In the genomic region with DNA sequence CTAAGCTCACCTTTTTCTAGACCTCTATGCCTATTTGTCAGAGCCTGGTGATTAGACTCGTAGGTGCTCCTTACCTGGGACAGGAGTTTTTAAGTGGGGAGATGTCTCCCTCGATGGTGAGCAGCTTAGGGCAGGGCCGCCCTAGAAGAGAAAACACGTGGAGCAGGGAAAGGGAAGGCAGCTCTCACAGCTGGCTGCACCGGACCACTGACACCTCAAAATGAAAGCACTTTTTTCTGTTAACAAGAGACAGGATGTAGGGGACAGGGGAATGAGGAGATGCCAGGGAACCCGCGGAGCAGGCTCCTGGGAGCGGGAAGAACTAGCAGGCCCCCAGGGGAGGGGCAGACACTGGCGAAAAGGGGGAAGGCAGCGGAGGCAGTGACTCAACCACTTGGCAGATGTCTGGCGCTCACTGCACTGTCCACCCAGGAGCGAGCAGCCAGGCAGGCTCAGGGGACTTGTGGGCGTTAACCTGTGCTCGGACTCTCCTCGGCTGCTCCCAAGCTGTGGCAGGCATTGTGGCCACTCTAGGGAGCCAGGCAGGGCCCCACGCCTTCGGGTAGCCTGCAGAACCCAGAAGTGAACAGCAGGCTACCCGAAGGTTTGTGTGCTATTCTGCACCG, we compare ENCODE assay signal across 9 mouse cellular contexts. TPM values are rescaled to one million over a fixed set of nuclear protein-coding genes. Genes with fewer than 3 reads are reported as not detected.
DNase-seq lines count a peak whose midpoint lies in the region; ATAC-seq and TF ChIP-seq lines count a peak whose summit lies in the region.
"Had no signal": no experiment of that assay in that cellular context is flagged by ENCODE, and none has a peak within 500 bp of the region (broad histone marks: within the 10 kb centered on the region; RNA-seq: fewer than 3 reads in every experiment).

No protein-coding gene starts in this region.

- no peaks in the 10 kb centered on the region for H3K9me3 ChIP-seq in CH12.LX (replicated peaks; ENCODE audit: low read length)
- no peaks in the 10 kb centered on the region for H3K9me3 ChIP-seq in heart, embryonic 16.5 days (replicated peaks; ENCODE audit: control insufficient read depth, low read length)
- no peaks in the 10 kb centered on the region for H3K9me3 ChIP-seq in liver, embryonic 16.5 days (replicated peaks; ENCODE audit: control insufficient read depth, low read length)
- H3K9me3 ChIP-seq in hindbrain, embryonic 11.5 days (ENCODE audit: control insufficient read depth, low read length), result no peaks in the 10 kb centered on the region
- H3K9me3 ChIP-seq in hindbrain, embryonic 12.5 days (replicated peaks), result no peaks in the 10 kb centered on the region

- no peak overlapping the region for H3K27ac ChIP-seq in CH12.LX (ENCODE audit: insufficient read depth, low read depth)
- no peak overlapping the region for H3K27ac ChIP-seq in heart, embryonic 16.5 days (ENCODE audit: low read length)
- no peak overlapping the region for H3K27ac ChIP-seq in liver, embryonic 16.5 days (ENCODE audit: low read length)
- no peak overlapping the region for H3K27ac ChIP-seq in hindbrain, embryonic 11.5 days (ENCODE audit: low read depth, low read length)
- no peak overlapping the region for H3K27ac ChIP-seq in hindbrain, embryonic 12.5 days

- no peak overlapping the region for H3K4me3 ChIP-seq in CH12.LX (replicated peaks in 1 of 3; ENCODE audit: low read depth in 2 of 3, low read length in 2 of 3, poor library complexity in 1 of 3)
- peak overlapping the region; percentile 36 for H3K4me3 ChIP-seq in heart, embryonic 16.5 days (ENCODE audit: low read length)
- no peak overlapping the region for H3K4me3 ChIP-seq in liver, embryonic 16.5 days (ENCODE audit: low read depth, low read length)
- no peak overlapping the region for H3K4me3 ChIP-seq in hindbrain, embryonic 11.5 days (ENCODE audit: low read depth, low read length)
- H3K4me3 ChIP-seq in hindbrain, embryonic 12.5 days, result no peak overlapping the region

- no peaks in the 10 kb centered on the region for H3K79me2 ChIP-seq in CH12.LX (replicated peaks; ENCODE audit: control insufficient read depth, extremely low read depth, insufficient read depth, poor library complexity, severe bottlenecking)

- no peak for TF ChIP-seq EP300 in CH12.LX (IDR thresholded peaks at IDR 0.05; ENCODE audit: low read length)

- H3K9ac ChIP-seq in CH12.LX (ENCODE audit: insufficient read depth, low read depth), result no peak overlapping the region
- H3K9ac ChIP-seq in heart, embryonic 16.5 days (ENCODE audit: low read length), result no peak overlapping the region
- H3K9ac ChIP-seq in liver, embryonic 16.5 days (ENCODE audit: low read depth, low read length), result no peak overlapping the region
- no peak overlapping the region for H3K9ac ChIP-seq in hindbrain, embryonic 11.5 days (ENCODE audit: low read depth, low read length)
- H3K9ac ChIP-seq in hindbrain, embryonic 12.5 days, result no peak overlapping the region

- no peaks in the 10 kb centered on the region for H3K27me3 ChIP-seq in CH12.LX (replicated peaks)
- no peaks in the 10 kb centered on the region for H3K27me3 ChIP-seq in heart, embryonic 16.5 days (ENCODE audit: control insufficient read depth, insufficient read depth, low read length)
- H3K27me3 ChIP-seq in liver, embryonic 16.5 days (ENCODE audit: control insufficient read depth, insufficient read depth, low read depth, low read length), result no peaks in the 10 kb centered on the region
- H3K27me3 ChIP-seq in hindbrain, embryonic 11.5 days (ENCODE audit: control insufficient read depth, insufficient read depth, low read length), result no peaks in the 10 kb centered on the region
- H3K27me3 ChIP-seq in hindbrain, embryonic 12.5 days, result no peaks in the 10 kb centered on the region

- H3K36me3 ChIP-seq in CH12.LX (replicated peaks in 1 of 2; ENCODE audit: control insufficient read depth in 1 of 2, insufficient read depth in 1 of 2, low read length in 1 of 2), result no peaks in the 10 kb centered on the region
- H3K36me3 ChIP-seq in heart, embryonic 16.5 days (ENCODE audit: control insufficient read depth, insufficient read depth), result no peaks in the 10 kb centered on the region
- H3K36me3 ChIP-seq in liver, embryonic 16.5 days (ENCODE audit: control insufficient read depth, insufficient read depth), result no peaks in the 10 kb centered on the region
- no peaks in the 10 kb centered on the region for H3K36me3 ChIP-seq in hindbrain, embryonic 11.5 days (ENCODE audit: control insufficient read depth, insufficient read depth, low read length)
- no peaks in the 10 kb centered on the region for H3K36me3 ChIP-seq in hindbrain, embryonic 12.5 days

- no peak for TF ChIP-seq POLR2A in CH12.LX (IDR thresholded peaks at IDR 0.05; ENCODE audit: low read depth, low read length)

- TF ChIP-seq CTCF in CH12.LX (conservative IDR thresholded peaks at IDR 0.05 in 1 of 2, IDR thresholded peaks at IDR 0.05 in 1 of 2; ENCODE audit: low read depth in 2 of 2, low read length in 2 of 2), result no peak

- peaks cover 0 to 7% of the 10 kb centered on the region in 2 experiments; a peak in 2 of 4 replicates for H3K4me1 ChIP-seq in CH12.LX (ENCODE audit: control insufficient read depth in 1 of 2, insufficient read depth in 2 of 2)
- H3K4me1 ChIP-seq in heart, embryonic 16.5 days (ENCODE audit: control insufficient read depth, insufficient read depth, low read length), result no peaks in the 10 kb centered on the region
- no peaks in the 10 kb centered on the region for H3K4me1 ChIP-seq in liver, embryonic 16.5 days (ENCODE audit: control insufficient read depth, low read depth, low read length)
- no peaks in the 10 kb centered on the region for H3K4me1 ChIP-seq in hindbrain, embryonic 11.5 days (replicated peaks; ENCODE audit: control insufficient read depth, insufficient read depth, low read length)
- H3K4me1 ChIP-seq in hindbrain, embryonic 12.5 days, result no peaks in the 10 kb centered on the region

- 42% methylated on average over 19 of the region's 19 CpGs for WGBS in heart, embryonic 16.5 days
- WGBS in liver, embryonic 16.5 days (ENCODE audit: insufficient replicate concordance), result 51% methylated on average over 19 of the region's 19 CpGs
- WGBS in hindbrain, embryonic 11.5 days, result 65% methylated on average over 15 of the region's 19 CpGs
- WGBS in hindbrain, embryonic 12.5 days, result 76% methylated on average over 19 of the region's 19 CpGs

- TF ChIP-seq RAD21 in CH12.LX (IDR thresholded peaks at IDR 0.05; ENCODE audit: low read depth, low read length), result no peak

- no peak for DNase-seq in CH12.LX (ENCODE audit: extremely low read depth)
- peak; percentile 8 for DNase-seq in adipocyte (ENCODE audit: low spot score)
- no peak for DNase-seq in layer of hippocampus, adult 9-10 months (ENCODE audit: low spot score)
- no peak for DNase-seq in hindbrain, embryonic 11.5 days (ENCODE audit: low spot score)

- no peak for ATAC-seq in heart, embryonic 16.5 days (replicated peaks; ENCODE audit: extremely low read depth, insufficient read depth, low FRiP score)
- ATAC-seq in liver, embryonic 16.5 days (ENCODE audit: low read depth), result no peak
- no peak for ATAC-seq in hindbrain, embryonic 11.5 days (ENCODE audit: low FRiP score)
- no peak for ATAC-seq in hindbrain, embryonic 12.5 days (ENCODE audit: low FRiP score)

- dilution Hi-C loops in CH12.LX (cut with MboI; ENCODE audit: extremely low pct_ligation_motif_present, extremely low pct_unique_long_range_greater_than_20kb, low sequenced_read_pairs), result no loop called here

- peak overlapping the region; percentile 35 for H3K4me2 ChIP-seq in CH12.LX (ENCODE audit: insufficient read depth, low read depth, poor library complexity, severe bottlenecking)
- H3K4me2 ChIP-seq in heart, embryonic 16.5 days (ENCODE audit: low read depth, low read length), result peak overlapping the region; percentile 51
- 0 out of 2 replicates have a peak overlapping the region, but pooled peaks have one; percentile 6 for H3K4me2 ChIP-seq in liver, embryonic 16.5 days (ENCODE audit: low read depth, low read length)
- H3K4me2 ChIP-seq in hindbrain, embryonic 11.5 days (replicated peaks; ENCODE audit: low read depth, low read length), result no peak overlapping the region
- no peak overlapping the region for H3K4me2 ChIP-seq in hindbrain, embryonic 12.5 days (replicated peaks)

- in situ Hi-C loops in CH12.LX (cut with MboI; ENCODE audit: low pct_ligation_motif_present, low pct_unique_long_range_greater_than_20kb, low sequenced_read_pairs), result no loop called here

TF ChIP-seq in CH12.LX, 34 proteins besides CTCF, POLR2A, EP300 and RAD21 (continues in another document):
- TF ChIP-seq TCF12 (IDR thresholded peaks at IDR 0.05; ENCODE audit: low read depth, low read length), result no peak
- TF ChIP-seq ETS1 (conservative IDR thresholded peaks at IDR 0.05; ENCODE audit: low read depth, low read length), result no peak
- TF ChIP-seq USF2 (conservative IDR thresholded peaks at IDR 0.05; ENCODE audit: low read depth, low read length), result no peak
- no peak for TF ChIP-seq NRF1 (IDR thresholded peaks at IDR 0.05; ENCODE audit: low read depth, low read length)
- TF ChIP-seq MXI1 (IDR thresholded peaks at IDR 0.05; ENCODE audit: low read depth, low read length), result 0 out of 2 replicates have a peak, but pooled peaks have one; percentile 35
- TF ChIP-seq E2F4 (IDR thresholded peaks at IDR 0.05; ENCODE audit: insufficient replicate concordance, low read depth, low read length), result no peak
- TF ChIP-seq BHLHE40 (IDR thresholded peaks at IDR 0.05; ENCODE audit: low read depth, low read length), result no peak
- no peak for TF ChIP-seq USF1 (IDR thresholded peaks at IDR 0.05; ENCODE audit: low read depth, low read length)
- peak; percentile 41; the same call in 1 of the 2 replicates for TF ChIP-seq MAX (IDR thresholded peaks at IDR 0.05; ENCODE audit: low read length)
- TF ChIP-seq HCFC1 (IDR thresholded peaks at IDR 0.05; ENCODE audit: low read depth, low read length), result no peak
- no peak for TF ChIP-seq JUND (conservative IDR thresholded peaks at IDR 0.05; ENCODE audit: low read depth, low read length)
- TF ChIP-seq MYC (IDR thresholded peaks at IDR 0.05; ENCODE audit: low read depth, low read length), result no peak
- TF ChIP-seq ZKSCAN1 (IDR thresholded peaks at IDR 0.05; ENCODE audit: borderline replicate concordance, low read depth, low read length), result no peak
- no peak for TF ChIP-seq MAFK (IDR thresholded peaks at IDR 0.05; ENCODE audit: insufficient replicate concordance, low read length)
- TF ChIP-seq PAX5 (IDR thresholded peaks at IDR 0.05; ENCODE audit: low read length), result no peak
- TF ChIP-seq SIN3A (IDR thresholded peaks at IDR 0.05; ENCODE audit: low read length), result no peak
- TF ChIP-seq IRF4 (IDR thresholded peaks at IDR 0.05; ENCODE audit: low read depth, low read length), result peak; percentile 57
- no peak for TF ChIP-seq ELF1 (IDR thresholded peaks at IDR 0.05; ENCODE audit: low read depth, low read length)

RNA-seq across cellular contexts. Expression of a gene that starts 58.8 kb away (rescaled TPM):
- total RNA-seq in CH12.LX (2012; rRNA removed) (6.9 and 9.6 TPM in 2 replicates), CH12.LX (2014; rRNA removed) (19.3 and 20.7 TPM in 2 replicates)
- polyA plus RNA-seq in CH12.LX (2012; ENCODE audit: insufficient read length, low read depth), result 13.7 and 18.5 TPM in 2 replicates
- polyA plus RNA-seq in heart, embryonic 16.5 days (2015; fragmentation: Nextera tagmentation; extraction: Ambion mirVana), result not detected in 2 replicates
- polyA plus RNA-seq in liver, embryonic 16.5 days (2015; fragmentation: Nextera tagmentation; extraction: Ambion mirVana), result not detected in 2 replicates
- not detected in 2 replicates for polyA plus RNA-seq in hindbrain, embryonic 11.5 days (2014; fragmentation: Nextera tagmentation; extraction: Ambion mirVana)
- not detected in 2 replicates for polyA plus RNA-seq in hindbrain, embryonic 12.5 days (2016; fragmentation: Nextera tagmentation; extraction: Ambion mirVana)
- total RNA-seq: gastrocnemius, postnatal 4 days had no signal
- polyA plus RNA-seq: brain, embryonic 14.5 days had no signal

Comparison
In these comparisons a context has a peak if more than half of its experiments do, and no peak if none do; other contexts are left out.
1. H3K4me2 ChIP-seq: peak in CH12.LX (single experiment), heart, embryonic 16.5 days (single experiment) and liver, embryonic 16.5 days (single experiment); none in hindbrain, embryonic 11.5 days (single experiment) and hindbrain, embryonic 12.5 days (single experiment).
2. RNA of a gene that starts 58.8 kb away (polyA plus RNA-seq): 13.7 to 18.5 TPM in CH12.LX; not detected in heart, embryonic 16.5 days, not detected in liver, embryonic 16.5 days, not detected in hindbrain, embryonic 11.5 days and not detected in hindbrain, embryonic 12.5 days; every median in the first group is over 10 times any median in the second.